Mouse (Mus musculus) limb, embryonic 11.5 days (tissue): ENCODE data around the gene Zfp280d. TPM values are rescaled to one million over a fixed set of nuclear protein-coding genes. Genes with fewer than 3 reads are reported as not detected.

ENCODE experiments used
- ATAC-seq: fragments of 200-750 bp; cut with Nextera tagmentation; 2 replicates; pipeline ENCODE4 v1.8.0; 2017; ENCODE audit warnings: low read depth; ENCODE audit not compliant: insufficient number of reproducible peaks, low FRiP score, low TSS enrichment
- DNase-seq: peaks from one replicate; pipeline ENCODE4 v3.0.0-alpha.2; 2015; ENCODE audit warnings: low spot score
- H3K27ac ChIP-seq: fragments of 300-500 bp; sonication (generic); replicated peaks from 2 replicates; pipeline ENCODE4 v1.5.1; 2014; ENCODE audit warnings: low read depth, mild to moderate bottlenecking, low read length
- H3K27me3 ChIP-seq: fragments of 300-500 bp; sonication (generic); 2 replicates; pipeline ENCODE4 v1.6.1; 2014; ENCODE audit warnings: mild to moderate bottlenecking, low read length, mixed read lengths; ENCODE audit not compliant: control insufficient read depth, insufficient read depth
- H3K36me3 ChIP-seq: fragments of 300-500 bp; sonication (generic); 2 replicates; pipeline ENCODE4 v1.6.1; 2014; ENCODE audit warnings: mild to moderate bottlenecking, low read length, moderate library complexity, mixed read lengths; ENCODE audit not compliant: control insufficient read depth, insufficient read depth
- H3K4me1 ChIP-seq: fragments of 300-500 bp; sonication (generic); 2 replicates; pipeline ENCODE4 v1.6.1; 2014; ENCODE audit warnings: low read length, mixed read lengths; ENCODE audit not compliant: control insufficient read depth, insufficient read depth
- H3K4me2 ChIP-seq: fragments of 300-500 bp; sonication (generic); 2 replicates; pipeline ENCODE4 v1.6.1; 2014; ENCODE audit warnings: low read depth, mild to moderate bottlenecking, moderate library complexity; ENCODE audit not compliant: severe bottlenecking
- H3K4me3 ChIP-seq: fragments of 300-500 bp; sonication (generic); 2 replicates; pipeline ENCODE4 v1.5.1; 2014; ENCODE audit warnings: low read depth, low read length
- H3K9ac ChIP-seq: fragments of 300-500 bp; sonication (generic); 2 replicates; pipeline ENCODE4 v1.6.1; 2014; ENCODE audit warnings: mild to moderate bottlenecking, low read length
- H3K9me3 ChIP-seq: fragments of 300-500 bp; sonication (generic); 2 replicates; pipeline ENCODE4 v1.6.1; 2016; ENCODE audit warnings: low read length; ENCODE audit not compliant: control insufficient read depth
- WGBS: fragments of 180-500 bp; shearing (Covaris S2); extraction: QIAGEN DNeasy Blood & Tissue Kit; methylation state at CpG from one replicate; pipeline ENCODE4 v1.1.7; 2014; 5-methylcytosine and 5-hydroxymethylcytosine counted together
- polyA plus RNA-seq: library from polyadenylated mRNA; unstranded; fragments of >200 nt; fragmentation: Nextera tagmentation; extraction: Ambion mirVana; gene quantifications from 2 replicates; pipeline ENCODE4 v1.2.1, GENCODE M21; 2014

The Zfp280d gene
- polyA plus RNA-seq, 1 experiment from 2014 or later: 53.1 TPM

GRCm38 (mm10) chr9:72273646-72274410 lies 832 bp upstream of the Zfp280d start:
- Histone ChIP-seq H3K4me1 (no peaks in the 10 kb centered on the region), H3K9me3 (peaks cover 3% of the 10 kb centered on the region; the same call in 1 of the 2 replicates), H3K27ac (no peak overlapping the region), H3K4me3 (no peak overlapping the region), H3K4me2 (no peak overlapping the region), H3K9ac (no peak overlapping the region), H3K27me3 (no peaks in the 10 kb centered on the region), H3K36me3 (no peaks in the 10 kb centered on the region)
- DNase-seq (peak; percentile 19), ATAC-seq (no peak)
- WGBS: 83% methylated on average over 7 of the region's 7 CpGs

- ATAC-seq (peak; percentile 90), DNase-seq (peak; percentile 76)
- WGBS: 3% methylated on average over 51 of the region's 70 CpGs
- Histone ChIP-seq H3K9ac (peak overlapping the region; percentile 98), H3K27me3 (no peaks in the 10 kb centered on the region), H3K4me3 (peak overlapping the region; percentile 67), H3K9me3 (no peaks in the 10 kb centered on the region), H3K4me1 (no peaks in the 10 kb centered on the region), H3K4me2 (peak overlapping the region; percentile 77), H3K27ac (peak overlapping the region; percentile 99), H3K36me3 (no peaks in the 10 kb centered on the region)
Observed at GRCm38 (mm10) chr9:72275101-72275978, 680 bp downstream of the Zfp280d start.

DNA sequence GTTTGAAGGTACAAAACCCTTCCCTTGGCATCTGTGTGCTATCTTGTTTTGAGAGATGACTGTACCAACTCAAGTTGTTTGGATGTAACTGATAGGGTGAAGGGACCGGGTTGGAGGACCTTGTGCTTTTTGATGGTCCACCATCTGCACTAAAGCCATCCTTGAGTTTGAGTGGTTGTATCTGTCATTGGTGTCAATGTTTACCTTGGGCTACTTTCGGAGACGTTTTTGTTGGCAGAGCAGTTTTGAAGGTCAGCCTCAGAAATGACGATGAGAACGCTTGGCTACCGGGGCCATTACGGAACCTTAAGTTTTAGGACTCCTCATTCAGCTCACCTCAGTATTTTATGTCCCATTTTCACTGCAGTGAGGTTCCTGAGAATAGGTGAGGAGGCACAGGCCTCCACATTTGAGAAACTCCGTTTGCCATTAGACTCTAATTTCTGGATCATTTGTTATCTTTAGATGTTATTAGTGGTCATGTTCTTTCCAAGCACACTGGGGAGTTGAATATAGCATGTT lies 1.4 kb downstream of the Zfp280d start:
- H3K36me3 ChIP-seq: no peaks in the 10 kb centered on the region
- H3K9ac ChIP-seq: peak overlapping the region; percentile 98
- DNase-seq (peak; percentile 27), ATAC-seq (no peak)
- H3K27ac ChIP-seq: peak overlapping the region; percentile 99; the same call in 1 of the 2 replicates
- H3K4me2 ChIP-seq: peak overlapping the region; percentile 77
- no peaks in the 10 kb centered on the region for H3K27me3 ChIP-seq
- H3K4me1 ChIP-seq: no peaks in the 10 kb centered on the region
- 54% methylated on average over 8 of the region's 8 CpGs for WGBS
- H3K9me3 ChIP-seq: no peaks in the 10 kb centered on the region
- peak overlapping the region; percentile 67 for H3K4me3 ChIP-seq

GRCm38 (mm10) chr9:72276941-72277340 lies 2.3 kb downstream of the Zfp280d start:
- Histone ChIP-seq H3K4me2 (no peak overlapping the region), H3K4me1 (no peaks in the 10 kb centered on the region), H3K4me3 (no peak overlapping the region), H3K9ac (no peak overlapping the region), H3K27ac (no peak overlapping the region), H3K27me3 (no peaks in the 10 kb centered on the region), H3K36me3 (no peaks in the 10 kb centered on the region), H3K9me3 (no peaks in the 10 kb centered on the region)
- no peak for ATAC-seq
- DNase-seq: peak; percentile 14

GRCm38 (mm10) chr9:72279943-72280342 lies 5.3 kb downstream of the Zfp280d start:
- no peak overlapping the region for H3K9ac ChIP-seq
- no peak overlapping the region for H3K4me2 ChIP-seq
- H3K4me3 ChIP-seq: no peak overlapping the region
- H3K36me3 ChIP-seq: no peaks in the 10 kb centered on the region
- no peaks in the 10 kb centered on the region for H3K27me3 ChIP-seq
- no peak for ATAC-seq
- H3K9me3 ChIP-seq: no peaks in the 10 kb centered on the region
- H3K4me1 ChIP-seq: no peaks in the 10 kb centered on the region
- 91% methylated on average over 4 of the region's 4 CpGs for WGBS
- peak; percentile 14 for DNase-seq
- no peak overlapping the region for H3K27ac ChIP-seq

DNA sequence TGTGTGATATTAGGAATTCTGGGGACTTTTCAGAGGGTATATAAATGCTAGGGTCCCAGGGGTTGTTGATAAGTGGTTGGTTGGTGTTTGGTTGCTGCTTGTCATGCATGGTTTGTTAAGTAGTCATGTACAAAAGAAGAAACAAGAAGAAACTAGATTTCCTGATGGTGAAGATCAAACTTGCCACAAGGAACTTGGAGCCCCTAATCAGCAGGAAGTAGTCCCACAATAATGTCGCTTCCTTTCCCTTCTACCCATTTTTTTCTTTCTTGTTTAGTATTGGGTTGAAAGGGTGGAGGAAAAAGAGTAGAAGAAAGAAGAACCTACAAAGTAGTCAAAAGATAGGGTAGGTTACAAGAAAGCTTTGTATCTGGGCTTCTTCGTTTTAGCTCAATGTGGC lies 13.0 kb downstream of the Zfp280d start:
- no peaks in the 10 kb centered on the region for H3K9me3 ChIP-seq
- ATAC-seq (no peak), DNase-seq (no peak)
- no peak overlapping the region for H3K4me3 ChIP-seq
- H3K36me3 ChIP-seq: no peaks in the 10 kb centered on the region
- no peak overlapping the region for H3K4me2 ChIP-seq
- WGBS: 92% methylated on average over 2 of the region's 2 CpGs
- no peaks in the 10 kb centered on the region for H3K4me1 ChIP-seq
- no peaks in the 10 kb centered on the region for H3K27me3 ChIP-seq
- H3K27ac ChIP-seq: no peak overlapping the region
- no peak overlapping the region for H3K9ac ChIP-seq

GRCm38 (mm10) chr9:72288210-72288609 lies 13.6 kb downstream of the Zfp280d start:
- 88% methylated on average over 2 of the region's 2 CpGs for WGBS
- ATAC-seq (no peak), DNase-seq (no peak)
- Histone ChIP-seq H3K27ac (no peak overlapping the region), H3K4me2 (no peak overlapping the region), H3K36me3 (no peaks in the 10 kb centered on the region), H3K27me3 (no peaks in the 10 kb centered on the region), H3K4me3 (no peak overlapping the region), H3K9me3 (no peaks in the 10 kb centered on the region), H3K9ac (no peak overlapping the region), H3K4me1 (no peaks in the 10 kb centered on the region)

DNA sequence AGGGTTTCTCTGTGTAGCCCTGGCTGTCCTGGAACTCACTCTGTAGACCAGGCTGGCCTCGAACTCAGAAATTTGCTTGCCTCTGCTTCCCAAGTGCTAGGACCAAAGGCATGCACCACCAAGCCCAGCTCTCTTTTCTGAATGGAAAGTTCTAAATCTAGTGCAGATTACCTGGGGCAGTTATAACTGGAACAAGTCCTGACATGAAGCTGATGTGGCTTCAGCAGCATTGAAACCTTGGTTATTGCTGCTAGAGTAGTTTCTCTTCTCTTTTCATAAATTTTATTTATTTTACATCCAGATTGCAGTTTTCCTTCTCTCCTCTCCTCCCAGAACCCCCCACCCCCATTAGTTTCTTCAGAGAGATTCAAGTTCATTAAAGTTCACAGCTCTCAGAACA lies 14.4 kb downstream of the Zfp280d start:
- 95% methylated on average over 1 of the region's 1 CpGs for WGBS
- Histone ChIP-seq H3K36me3 (no peaks in the 10 kb centered on the region), H3K27me3 (no peaks in the 10 kb centered on the region), H3K9ac (no peak overlapping the region), H3K4me2 (no peak overlapping the region), H3K4me3 (no peak overlapping the region), H3K4me1 (no peaks in the 10 kb centered on the region), H3K9me3 (no peaks in the 10 kb centered on the region), H3K27ac (no peak overlapping the region)
- ATAC-seq (no peak), DNase-seq (no peak)
